Mouse (Mus musculus) layer of hippocampus, adult 18-20 months (tissue): ENCODE results near the gene Lrrc8d. TPM values are rescaled to one million over a fixed set of nuclear protein-coding genes. Genes with fewer than 3 reads are reported as not detected.

ENCODE experiments used
- DNase-seq, 2 experiments: peaks; one replicate each; pipeline ENCODE4 v3.0.0; 2022; ENCODE audit warnings: low spot score in 2 of 2
- total RNA-seq, 2 experiments: library from RNA; stranded (reverse); gene quantifications; 2 replicates each; pipeline ENCODE4 v1.2.3; 2021

Lrrc8d gene
- total RNA-seq, 2 experiments from 2014 or later = 46.8 to 47.8 TPM

- no peak for DNase-seq
Measured at GRCm38 (mm10) chr5:105809056-105809455, 109.3 kb downstream of the Lrrc8d start.

- no peak for DNase-seq
Measured at GRCm38 (mm10) chr5:105813036-105813435, 113.3 kb downstream of the Lrrc8d start.

DNA sequence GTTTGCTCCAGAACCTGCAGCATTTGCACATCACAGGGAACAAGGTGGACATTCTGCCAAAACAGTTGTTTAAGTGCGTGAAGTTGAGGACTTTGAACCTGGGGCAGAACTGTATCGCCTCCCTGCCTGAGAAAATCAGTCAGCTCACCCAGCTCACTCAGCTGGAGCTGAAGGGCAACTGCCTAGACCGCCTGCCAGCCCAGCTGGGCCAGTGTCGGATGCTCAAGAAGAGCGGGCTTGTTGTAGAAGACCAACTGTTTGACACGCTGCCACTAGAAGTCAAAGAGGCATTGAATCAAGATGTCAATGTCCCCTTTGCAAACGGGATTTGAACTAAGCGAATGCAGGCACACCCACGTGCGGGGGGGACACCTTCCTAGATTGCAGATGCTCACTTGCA is 114.2 kb downstream of the Lrrc8d start:
- DNase-seq = peak; percentile 31 to 62

DNA sequence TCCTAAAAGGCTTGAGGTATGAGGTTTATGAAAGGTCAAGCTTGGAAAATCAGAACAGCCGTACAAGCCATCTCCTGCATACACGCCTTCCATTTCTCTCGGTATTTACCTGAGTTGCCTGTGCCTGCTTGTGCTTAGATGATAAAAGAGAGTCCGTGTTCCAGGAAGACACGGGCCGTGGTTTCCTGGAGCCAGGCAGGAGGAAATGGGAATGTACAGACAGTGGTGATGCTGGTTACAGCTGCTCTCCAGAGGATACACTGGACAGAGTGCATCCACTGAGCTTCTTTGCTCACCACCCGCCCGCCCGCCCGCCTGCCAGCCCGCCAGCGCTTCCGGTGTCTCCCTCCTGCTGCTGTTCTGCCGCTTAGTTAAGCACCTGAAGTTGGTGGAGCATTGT is 116.3 kb downstream of the Lrrc8d start:
- DNase-seq = no peak

GRCm38 (mm10) chr5:105817248-105817976 is 117.6 kb downstream of the Lrrc8d start:
- no peak for DNase-seq

DNA sequence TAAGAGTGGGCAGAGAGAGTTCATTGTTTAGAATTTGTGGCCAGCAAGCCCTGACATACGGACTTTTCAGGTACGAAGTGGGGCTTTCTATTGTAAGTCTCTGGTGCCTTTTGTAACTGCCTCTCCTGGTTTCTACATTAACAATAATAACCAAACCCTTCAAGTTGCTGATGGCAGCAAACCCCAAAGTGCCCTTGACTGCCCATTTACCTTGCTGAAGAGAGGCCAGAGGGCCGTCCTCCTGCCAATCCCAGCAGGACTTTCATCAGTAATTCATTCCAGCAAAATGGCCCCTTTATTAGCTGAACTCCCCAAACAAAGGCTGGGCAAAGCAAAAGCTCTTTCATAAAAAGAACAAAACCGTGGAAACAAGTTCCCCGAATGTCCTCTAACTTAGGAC is 118.6 kb downstream of the Lrrc8d start:
- no peak for DNase-seq

DNA sequence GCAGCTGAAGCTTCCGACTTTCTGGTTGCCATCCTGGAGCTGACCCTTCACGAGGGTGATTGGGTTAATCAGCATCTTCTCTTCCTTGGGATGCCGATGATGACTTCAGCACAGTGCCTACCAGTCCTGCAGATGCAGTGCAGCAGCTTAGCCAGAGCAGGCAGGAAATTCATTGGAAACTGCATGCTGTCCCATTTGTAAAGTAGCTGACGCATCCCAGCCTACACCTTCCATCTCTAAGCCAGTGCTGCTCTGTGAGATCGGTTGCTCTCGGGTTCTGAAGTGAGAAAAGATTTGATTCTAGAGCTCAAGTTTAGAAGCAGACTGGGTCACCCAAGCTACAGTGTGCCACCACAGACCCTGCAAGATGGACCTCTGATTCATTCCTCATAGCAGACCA is 121.6 kb downstream of the Lrrc8d start:
- DNase-seq = no peak

DNA sequence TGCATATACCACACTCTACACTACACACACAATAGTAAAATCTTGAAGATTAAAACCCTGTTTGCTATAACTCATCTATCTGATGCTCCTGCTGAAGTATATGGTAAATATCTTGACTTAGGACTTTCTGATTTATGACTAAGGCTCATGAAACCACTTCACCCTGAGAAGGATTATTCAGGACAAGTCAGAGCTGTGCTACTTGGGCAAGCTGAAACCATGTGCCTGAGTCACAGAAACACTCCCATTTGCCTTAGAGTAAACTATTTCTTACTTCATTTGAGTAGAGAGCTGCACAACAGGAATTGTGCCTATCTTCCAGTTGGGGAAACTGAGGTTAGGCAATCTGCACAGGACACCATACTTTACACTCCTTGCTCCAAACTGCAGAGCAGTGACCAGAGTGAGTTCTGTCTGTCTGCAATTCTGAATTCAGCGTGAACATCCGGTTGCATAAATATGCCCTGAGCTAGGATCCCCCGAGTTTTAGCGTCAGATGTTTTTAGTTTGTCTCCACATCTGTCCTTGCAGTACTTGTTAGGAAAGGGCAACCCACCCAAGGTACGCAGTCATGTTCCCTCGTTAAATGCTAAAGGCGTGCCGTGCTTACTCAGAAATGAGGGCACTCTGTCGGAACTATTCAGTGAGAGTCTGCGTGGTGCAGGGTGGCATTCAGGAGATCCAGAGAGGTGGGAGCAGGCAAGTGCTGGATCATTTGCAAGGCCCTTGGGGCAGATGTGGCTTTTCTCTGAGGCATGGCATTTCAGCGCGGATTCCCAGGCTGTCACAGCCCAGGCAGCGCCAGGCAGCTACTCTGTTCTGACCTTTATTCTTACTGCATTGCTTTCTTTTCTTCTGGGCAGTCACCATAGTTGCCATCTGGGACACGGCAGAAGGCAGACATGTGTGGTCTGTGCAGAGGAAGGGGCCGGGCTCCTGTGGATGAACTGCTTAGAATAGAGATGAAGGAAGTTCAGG is 123.0 kb downstream of the Lrrc8d start:
- DNase-seq = no peak

DNA sequence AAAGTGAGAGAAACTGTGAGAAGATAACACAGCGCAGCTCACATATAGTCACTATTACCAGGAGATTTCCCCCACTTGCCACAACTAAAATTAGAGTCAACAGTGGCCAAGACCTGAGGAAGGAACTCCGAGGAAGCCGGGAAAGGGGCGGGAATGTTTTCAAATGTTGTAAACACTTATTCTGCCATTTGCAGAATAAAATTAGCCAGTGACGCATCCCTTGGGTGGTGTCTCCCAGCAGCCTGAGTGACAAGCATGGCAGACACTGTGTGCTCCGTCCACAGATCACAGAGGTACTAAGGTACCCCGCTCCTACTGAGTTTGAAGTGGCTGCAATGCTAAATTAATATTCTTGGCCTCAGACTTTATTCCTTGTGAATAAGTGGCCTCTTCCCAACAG is 124.5 kb downstream of the Lrrc8d start:
- DNase-seq = no peak

DNA sequence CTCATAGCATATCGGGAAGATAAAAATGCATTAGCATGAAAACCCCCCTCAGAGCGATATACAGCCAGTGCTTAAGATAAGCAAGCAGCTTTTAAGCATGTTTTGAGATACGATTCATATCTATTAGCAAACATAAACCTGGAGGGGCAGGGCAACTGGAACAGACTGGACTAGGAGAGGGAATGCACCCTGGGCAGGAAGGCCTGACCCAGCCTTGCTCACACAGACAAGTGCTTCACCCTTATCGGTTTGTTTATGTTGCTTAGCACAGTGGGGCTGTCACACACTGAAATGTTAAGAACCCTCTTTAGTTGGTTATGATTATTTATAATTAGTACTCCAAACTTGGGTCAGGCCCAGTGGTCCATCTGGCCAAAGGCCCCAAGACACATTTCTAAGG is 125.1 kb downstream of the Lrrc8d start:
- no peak for DNase-seq

GRCm38 (mm10) chr5:105826916-105827510 is 127.2 kb downstream of the Lrrc8d start:
- no peak for DNase-seq

DNA sequence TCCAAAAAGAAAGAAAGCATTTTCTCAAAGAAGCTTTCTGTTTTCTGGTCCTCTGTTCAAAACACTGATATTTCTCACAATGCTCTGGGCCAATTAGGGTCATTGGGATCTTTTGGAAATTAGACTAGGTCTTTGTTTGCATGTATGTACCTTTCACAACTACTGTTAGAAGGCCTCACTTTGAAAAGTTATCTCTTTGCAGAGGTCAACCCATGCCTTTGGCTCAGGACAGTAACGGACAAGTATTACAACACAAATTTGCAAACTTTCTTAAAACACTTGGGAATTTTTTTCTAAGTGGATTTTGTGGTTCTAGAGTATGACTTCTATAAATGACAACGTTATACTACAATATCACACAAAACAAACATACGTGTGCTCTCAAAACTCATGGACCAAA is 128.3 kb downstream of the Lrrc8d start:
- DNase-seq = no peak

GRCm38 (mm10) chr5:105829008-105829586 is 129.3 kb downstream of the Lrrc8d start:
- DNase-seq = no peak

DNA sequence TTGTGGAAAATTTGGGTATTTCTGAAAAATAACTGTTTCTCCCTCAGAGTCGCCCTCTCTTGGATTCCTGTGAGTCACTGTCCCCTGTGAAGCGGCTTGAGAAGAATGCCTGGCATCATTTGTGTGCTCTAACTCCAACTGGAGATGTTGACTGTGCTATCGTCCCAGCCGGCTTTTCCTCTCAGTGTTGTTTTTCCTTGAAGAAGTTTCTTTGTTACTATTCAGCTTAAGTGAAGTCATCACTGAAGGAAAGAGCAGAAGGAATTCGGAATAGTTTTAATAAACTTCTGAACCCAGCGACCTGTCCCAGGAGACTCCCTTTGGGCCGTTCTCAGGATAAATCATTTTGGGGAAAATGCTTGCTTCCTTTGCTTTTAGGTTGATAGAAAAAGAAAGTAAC is 132.4 kb downstream of the Lrrc8d start:
- DNase-seq = no peak

- no peak for DNase-seq
Measured at GRCm38 (mm10) chr5:105833923-105834322, 134.2 kb downstream of the Lrrc8d start.

GRCm38 (mm10) chr5:105836006-105836405 is 136.2 kb downstream of the Lrrc8d start:
- DNase-seq = no peak

GRCm38 (mm10) chr5:105839740-105840310 is 140.1 kb downstream of the Lrrc8d start:
- no peak for DNase-seq

DNA sequence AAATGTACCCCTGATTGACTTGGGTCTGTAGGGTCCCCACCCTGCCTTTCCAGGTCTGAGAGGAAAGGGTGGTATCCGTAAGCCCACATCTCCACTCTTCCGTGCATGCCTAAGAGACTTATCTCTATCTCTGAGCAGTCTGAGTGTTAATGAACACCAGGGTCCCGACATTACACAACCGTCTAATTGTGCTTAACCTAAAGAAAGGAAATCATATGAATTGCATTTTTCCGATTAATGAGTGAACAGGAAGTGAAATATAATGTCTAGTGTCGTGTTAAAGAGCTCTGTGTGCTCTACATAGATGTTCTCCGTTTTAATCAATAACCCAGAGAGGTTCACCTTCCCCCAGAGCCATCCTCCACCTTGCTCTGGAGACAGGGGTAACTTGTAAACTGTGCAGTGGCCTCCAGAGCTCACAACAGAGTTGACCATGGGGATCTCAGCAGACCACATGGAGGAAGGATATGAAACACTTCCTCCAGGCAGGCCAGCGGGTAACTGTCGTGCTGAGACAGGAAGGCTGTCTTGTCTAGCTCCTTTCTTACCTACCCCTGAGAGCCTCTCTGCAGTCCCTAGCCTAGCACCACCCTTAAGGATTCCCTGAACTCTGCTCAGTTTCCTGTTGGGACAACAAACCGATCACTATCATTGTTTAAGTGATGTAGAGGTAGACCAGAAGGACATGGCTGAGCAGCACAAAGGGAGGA is 144.4 kb downstream of the Lrrc8d start:
- no peak for DNase-seq

DNA sequence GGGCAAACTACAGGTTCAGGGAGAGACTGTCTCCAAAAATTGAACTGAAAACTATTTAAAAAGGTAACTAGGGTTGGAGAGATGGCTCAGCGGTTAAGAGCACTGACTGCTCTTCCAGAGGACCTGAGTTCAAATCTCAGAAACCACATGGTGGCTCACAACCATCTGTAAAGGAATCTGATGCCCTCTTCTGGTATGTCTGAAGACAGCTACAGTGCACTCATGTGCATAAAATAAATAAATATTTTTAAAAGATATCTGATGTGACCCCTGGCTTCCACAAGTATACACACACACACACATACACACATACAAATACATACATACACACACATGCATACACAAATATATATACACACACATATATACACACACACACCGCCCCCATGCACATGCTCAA is 145.3 kb downstream of the Lrrc8d start:
- DNase-seq = no peak

GRCm38 (mm10) chr5:105847726-105848125 is 148.0 kb downstream of the Lrrc8d start:
- DNase-seq = no peak

DNA sequence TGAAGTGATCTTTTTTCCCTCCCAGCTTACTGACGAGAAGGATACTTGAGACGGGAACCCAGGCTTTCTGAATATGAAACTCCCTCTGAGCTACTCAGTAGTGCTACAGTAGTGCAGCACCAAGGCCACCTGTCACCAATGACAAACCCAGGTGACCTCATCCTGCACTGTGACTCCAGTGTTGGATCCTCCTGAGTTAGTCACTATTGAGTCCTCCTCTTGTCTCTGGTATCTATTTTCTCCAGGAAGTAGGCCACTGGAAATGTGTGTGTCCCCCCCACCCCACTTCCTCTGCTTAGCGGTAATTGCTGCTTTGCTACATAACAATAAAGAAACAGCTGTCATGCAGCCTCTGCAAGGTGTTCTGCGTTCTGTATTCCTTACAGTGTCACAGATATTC is 149.5 kb downstream of the Lrrc8d start:
- DNase-seq = no peak
